Mouse (Mus musculus): ENCODE results near the gene Ttc9.

The Ttc9 gene

DNA sequence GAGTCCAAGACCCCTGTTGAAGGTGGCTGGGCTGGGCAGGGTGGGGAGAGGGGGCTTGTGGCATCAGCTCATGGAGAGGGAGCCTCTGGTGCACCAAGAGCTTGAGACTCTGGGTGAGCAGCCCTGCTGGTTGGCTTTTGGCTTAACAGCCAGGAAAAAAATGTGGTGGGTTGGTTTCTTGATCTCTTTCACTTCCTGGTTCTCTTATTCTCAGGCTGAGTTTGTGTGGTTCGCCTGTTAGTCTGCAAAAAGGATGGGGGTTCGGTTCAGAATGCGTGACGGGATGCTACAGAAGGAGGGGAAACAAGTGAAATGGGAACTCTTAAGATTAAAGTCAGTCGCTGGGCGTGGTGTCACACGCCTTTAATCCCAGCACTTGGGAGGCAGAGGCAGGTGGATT, 27.0 kb downstream of the Ttc9 start:
- no peak for DNase-seq (ENCODE audit: low read depth, low spot score)

DNA sequence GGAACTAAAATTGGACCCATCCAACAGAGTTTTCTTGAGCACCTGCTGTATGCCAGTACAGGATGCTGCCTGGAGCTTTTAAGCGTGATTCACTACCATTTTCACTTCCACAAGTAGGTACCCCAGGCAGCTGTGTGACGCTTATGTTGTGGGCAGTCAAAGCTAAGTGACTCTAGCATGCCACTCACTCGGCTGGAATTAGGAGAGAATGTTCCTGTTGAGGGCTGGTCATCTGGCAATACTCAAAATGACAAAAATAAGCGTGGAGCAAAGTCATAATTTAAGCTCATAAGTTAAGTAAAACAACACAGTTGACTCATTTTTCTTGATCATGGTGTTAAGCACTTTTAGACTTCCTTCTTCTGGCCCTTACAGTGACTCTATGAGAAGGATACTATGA, 31.0 kb downstream of the Ttc9 start:
- no peak for DNase-seq (ENCODE audit: low read depth, low spot score)

DNA sequence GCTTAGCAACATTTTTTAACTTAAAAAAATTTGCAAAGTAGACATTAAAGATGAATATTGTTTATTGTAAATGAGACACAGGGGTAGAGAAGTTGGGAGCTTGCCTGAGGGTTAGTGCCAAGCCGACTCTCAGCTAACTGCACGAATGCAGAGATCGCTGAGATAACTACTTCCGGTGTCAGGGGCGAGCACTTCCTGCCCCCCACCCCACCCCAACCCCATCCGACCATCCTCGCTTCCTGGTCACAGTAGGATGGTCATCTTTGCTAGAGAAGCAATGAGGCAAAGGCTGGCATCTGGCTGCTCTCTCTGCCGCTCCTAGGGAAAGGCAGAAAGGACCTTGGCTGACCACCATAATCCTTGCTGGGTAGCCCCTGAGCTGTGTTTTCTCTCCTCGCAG, 32.1 kb downstream of the Ttc9 start:
- DNase-seq (ENCODE audit: low read depth, low spot score), result no peak

DNA sequence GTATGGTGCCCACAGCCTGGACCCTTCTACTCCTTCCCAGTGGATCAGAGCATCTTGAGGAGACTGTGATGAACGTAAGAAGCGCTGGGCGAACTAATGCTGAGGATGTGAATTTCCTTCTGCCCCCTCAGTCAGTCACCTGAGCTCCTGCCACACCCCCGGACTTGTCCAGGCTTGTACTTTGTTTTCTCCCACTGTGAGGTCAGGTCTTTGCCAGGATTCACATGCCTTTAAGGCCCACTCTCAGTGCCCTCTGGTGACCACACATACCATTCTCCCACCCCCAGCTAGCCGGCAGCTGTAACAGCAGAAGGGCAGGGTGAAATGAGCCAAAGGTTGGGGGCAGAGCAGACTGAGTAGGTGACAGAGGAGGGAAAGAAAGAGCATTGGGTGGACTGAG, 32.9 kb downstream of the Ttc9 start:
- DNase-seq (ENCODE audit: low read depth, low spot score), result no peak

GRCm38 (mm10) chr12:81668406-81668805, 37.4 kb downstream of the Ttc9 start:
- DNase-seq (ENCODE audit: low read depth, low spot score), result no peak

DNA sequence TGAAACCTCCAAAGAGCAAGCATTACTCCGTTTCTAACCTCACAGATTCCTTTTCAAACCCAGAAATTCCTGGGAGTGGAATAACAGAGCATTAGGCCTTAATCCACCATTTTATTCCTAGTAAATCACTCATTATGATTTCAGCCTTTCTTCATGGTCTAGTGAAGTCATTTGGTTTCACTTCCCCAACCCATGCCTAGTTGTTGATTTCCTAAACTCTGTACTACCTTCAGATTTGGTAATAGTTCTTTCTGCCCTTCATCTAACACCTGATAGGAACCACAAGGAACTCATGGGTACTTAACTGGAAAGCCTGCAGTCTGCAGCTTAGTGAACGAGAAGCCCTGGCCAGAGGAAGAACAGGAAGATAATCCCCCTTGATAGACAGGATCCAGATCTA, 44.5 kb downstream of the Ttc9 start:
- no peak for DNase-seq (ENCODE audit: low read depth, low spot score)

DNA sequence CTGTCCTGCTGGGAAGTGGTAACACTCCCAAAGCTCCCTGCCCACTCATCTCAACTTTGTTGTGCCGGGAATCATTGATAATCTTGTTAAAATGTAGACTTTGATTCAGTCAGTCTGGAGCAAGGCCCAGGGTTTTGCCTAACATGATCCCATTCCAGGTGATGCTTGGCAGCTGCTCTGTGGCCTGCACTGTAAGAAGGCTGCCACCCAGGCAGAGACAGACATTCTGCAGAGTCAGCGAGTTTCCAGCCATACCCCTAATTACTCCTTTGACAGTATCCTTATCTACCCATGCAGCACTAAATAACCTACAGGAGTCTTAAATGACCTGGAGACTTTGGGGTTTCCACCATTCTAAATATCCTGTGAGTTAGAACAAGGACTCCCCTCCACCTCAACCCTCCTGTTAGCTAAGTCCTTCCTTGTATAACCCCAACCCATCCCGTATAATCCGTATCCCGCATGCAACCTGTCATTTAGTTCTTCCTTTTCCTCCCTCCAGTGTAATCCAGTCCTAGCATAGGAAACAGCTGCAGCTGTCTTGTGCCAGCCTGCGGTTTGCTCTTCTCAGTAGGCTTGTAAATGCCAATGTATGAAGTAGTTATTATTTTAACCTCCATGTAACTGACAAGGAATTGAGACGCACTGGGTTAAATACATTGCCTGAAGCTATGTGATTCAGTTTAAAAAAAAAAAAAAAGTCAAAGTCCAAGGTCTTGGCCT, 48.9 kb downstream of the Ttc9 start:
- no peak for DNase-seq (ENCODE audit: low read depth, low spot score)

DNA sequence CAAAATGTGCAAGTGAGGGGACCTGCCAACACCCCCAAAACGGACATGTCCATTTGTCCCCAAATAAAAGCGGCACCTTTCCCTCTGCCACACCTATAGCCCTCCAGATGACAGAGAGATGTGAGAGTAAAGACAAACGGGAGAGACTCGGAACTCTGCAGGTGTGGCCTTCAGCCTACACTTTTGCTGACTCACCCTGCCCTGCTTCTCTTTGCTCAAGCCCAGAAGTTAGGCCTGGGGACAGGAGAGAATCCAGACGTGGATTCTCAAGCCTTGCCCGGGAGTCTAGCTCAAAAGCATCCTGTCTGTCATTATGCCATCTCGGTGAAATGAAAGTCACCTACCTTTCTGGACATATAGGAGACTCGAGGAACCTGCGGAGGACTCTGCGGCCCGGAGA, 52.3 kb downstream of the Ttc9 start:
- no peak for DNase-seq (ENCODE audit: low read depth, low spot score)

- DNase-seq (ENCODE audit: low read depth, low spot score), result no peak
These were observed 53.0 kb downstream of the Ttc9 start for GRCm38 (mm10) chr12:81684096-81684495.

- no peak for DNase-seq (ENCODE audit: low read depth, low spot score)
These were observed 54.9 kb downstream of the Ttc9 start for GRCm38 (mm10) chr12:81685981-81686380.

GRCm38 (mm10) chr12:81686406-81687117, 55.5 kb downstream of the Ttc9 start:
- DNase-seq (ENCODE audit: low read depth, low spot score), result no peak

- DNase-seq (ENCODE audit: low read depth, low spot score), result no peak
These were observed 56.8 kb downstream of the Ttc9 start for GRCm38 (mm10) chr12:81687873-81688272.

GRCm38 (mm10) chr12:81688537-81688936, 57.5 kb downstream of the Ttc9 start:
- no peak for DNase-seq (ENCODE audit: low read depth, low spot score)

DNA sequence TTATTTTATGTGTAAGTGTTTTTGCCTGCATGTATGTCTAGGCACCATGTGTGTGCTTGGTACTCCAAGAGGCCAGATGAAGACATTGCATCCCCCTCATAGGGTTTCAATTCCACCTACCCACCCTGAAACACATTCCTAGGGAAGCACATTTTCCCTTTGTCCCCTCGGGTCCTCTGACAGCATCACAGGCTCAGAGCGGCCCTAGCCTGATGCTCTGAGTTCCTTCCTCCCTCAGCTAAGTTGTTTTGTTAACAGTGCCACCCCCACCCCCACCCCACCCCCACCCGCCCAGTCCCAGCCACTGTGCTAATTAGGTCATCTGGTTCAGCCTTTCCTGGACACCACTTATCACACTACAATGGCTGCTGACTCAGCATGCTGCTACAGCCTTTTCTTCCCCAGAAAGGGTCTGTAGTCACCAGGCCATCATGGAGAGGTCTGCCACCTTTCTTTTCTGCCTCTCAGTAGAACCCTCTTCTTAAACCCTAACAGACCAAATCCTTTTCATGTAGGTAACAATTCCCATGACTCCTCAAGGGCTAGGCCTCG, 58.5 kb downstream of the Ttc9 start:
- DNase-seq (ENCODE audit: low read depth, low spot score), result no peak

GRCm38 (mm10) chr12:81690111-81690510, 59.1 kb downstream of the Ttc9 start:
- DNase-seq (ENCODE audit: low read depth, low spot score), result no peak

GRCm38 (mm10) chr12:81690751-81691150, 59.7 kb downstream of the Ttc9 start:
- DNase-seq (ENCODE audit: low read depth, low spot score), result no peak

DNA sequence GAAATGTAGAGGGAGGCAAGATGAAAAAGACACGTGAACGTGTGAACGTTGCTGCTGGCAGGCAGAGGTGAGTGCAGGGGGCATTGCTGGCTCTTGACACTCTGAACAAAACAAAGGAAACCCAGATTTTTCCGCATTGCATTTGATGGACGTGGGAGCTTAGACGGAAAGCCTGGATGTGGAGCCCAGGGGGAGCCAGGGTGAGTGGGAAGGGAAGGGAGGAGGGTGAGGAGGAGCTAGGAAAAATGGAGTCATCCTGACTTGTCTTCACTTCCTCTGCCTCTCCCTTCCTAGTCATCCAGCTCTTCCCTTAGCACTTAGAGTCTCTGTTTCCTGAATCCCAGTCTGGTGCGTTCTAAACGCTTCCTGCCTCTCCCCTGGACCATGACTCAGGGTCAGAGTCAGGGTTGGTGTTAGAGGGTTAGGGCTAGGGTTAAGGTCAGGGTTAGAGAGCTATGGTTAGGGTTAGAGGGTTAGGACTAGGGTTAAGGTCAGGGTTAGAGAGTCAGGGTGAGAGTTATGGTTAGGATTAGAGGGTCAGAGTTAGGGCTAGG, 60.2 kb downstream of the Ttc9 start:
- no peak for DNase-seq (ENCODE audit: low read depth, low spot score)

- DNase-seq (ENCODE audit: low read depth, low spot score), result no peak
These were observed 67.0 kb downstream of the Ttc9 start for GRCm38 (mm10) chr12:81698011-81698410.

DNA sequence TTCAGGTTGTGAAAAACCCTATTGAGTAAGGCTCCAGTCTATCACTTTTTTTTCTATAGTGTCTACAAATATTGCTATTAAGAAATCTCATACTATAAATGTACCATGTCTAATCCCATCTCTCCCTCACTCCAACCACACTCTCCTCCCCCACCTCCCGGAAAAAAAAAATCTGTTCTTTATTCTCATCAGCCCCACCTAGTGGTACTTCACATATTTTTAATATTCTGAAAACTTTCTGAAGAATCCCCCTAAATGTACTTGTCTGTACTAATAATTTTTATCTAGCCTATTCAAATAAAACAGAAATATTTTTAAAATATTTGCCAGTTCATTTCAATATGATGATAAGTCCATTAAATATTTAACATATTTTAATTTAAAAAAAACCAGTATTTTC, 71.9 kb downstream of the Ttc9 start:
- DNase-seq (ENCODE audit: low read depth, low spot score), result no peak

DNA sequence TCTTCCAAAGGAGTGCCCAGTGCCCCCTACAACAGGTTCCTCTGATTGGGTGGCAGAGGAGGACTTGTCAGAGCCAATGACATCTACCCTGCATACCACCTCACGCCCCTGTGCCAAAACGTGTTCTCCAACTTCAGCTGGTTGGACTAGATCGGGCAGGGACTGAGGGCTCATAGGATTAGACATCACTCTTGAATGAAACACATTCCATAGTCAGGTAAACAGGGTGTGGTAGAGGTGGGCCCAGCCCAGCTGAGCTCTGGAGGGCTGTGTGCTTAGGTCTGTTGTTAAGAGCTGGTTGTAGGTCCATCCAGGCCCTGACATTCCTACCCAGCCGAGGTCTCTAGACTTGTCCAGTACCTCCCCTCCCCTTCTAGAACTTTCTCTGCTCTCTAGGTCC, 81.6 kb downstream of the Ttc9 start:
- no peak for DNase-seq (ENCODE audit: low read depth, low spot score)
